Mouse (Mus musculus) megakaryocyte, embryonic 14.5 days (primary cell): ENCODE measurements around the gene Hsd17b1. TPM values are rescaled to one million over a fixed set of nuclear protein-coding genes. Genes with fewer than 3 reads are reported as not detected.

ENCODE experiments used
- H3K27me3 ChIP-seq: replicated peaks from 2 replicates; pipeline ENCODE3; 2012; ENCODE audit warnings: inconsistent platforms
- H3K36me3 ChIP-seq: replicated peaks from 2 replicates; pipeline ENCODE3; 2012; ENCODE audit warnings: low read length, inconsistent platforms, mixed read lengths
- H3K4me1 ChIP-seq: 2 replicates; pipeline ENCODE4 v1.6.1; 2012; ENCODE audit warnings: inconsistent platforms
- H3K4me3 ChIP-seq: replicated peaks from 2 replicates; pipeline ENCODE3; 2012; ENCODE audit warnings: moderate library complexity, mild to moderate bottlenecking, inconsistent platforms
- H3K9me3 ChIP-seq: 2 replicates; pipeline ENCODE4 v1.6.1; 2012; ENCODE audit warnings: inconsistent platforms
- FLI1 ChIP-seq: IDR thresholded peaks from 2 replicates; pipeline ENCODE4 v1.6.1; 2012; ENCODE audit warnings: low read length, inconsistent platforms, mixed read lengths
- GATA1 ChIP-seq: IDR thresholded peaks from 3 replicates; pipeline ENCODE4 v1.6.1; 2012; ENCODE audit warnings: mixed read lengths, low read length, inconsistent platforms, borderline replicate concordance
- polyA plus RNA-seq: library from polyadenylated mRNA; stranded (reverse); fragments of >175 nt; gene quantifications from 2 replicates; pipeline ENCODE4 v1.2.3, GENCODE M21; 2012; ENCODE audit warnings: low replicate concordance; ENCODE audit not compliant: insufficient read depth

Gene Hsd17b1
- polyA plus RNA-seq, 1 experiment = 5.8 TPM

DNA sequence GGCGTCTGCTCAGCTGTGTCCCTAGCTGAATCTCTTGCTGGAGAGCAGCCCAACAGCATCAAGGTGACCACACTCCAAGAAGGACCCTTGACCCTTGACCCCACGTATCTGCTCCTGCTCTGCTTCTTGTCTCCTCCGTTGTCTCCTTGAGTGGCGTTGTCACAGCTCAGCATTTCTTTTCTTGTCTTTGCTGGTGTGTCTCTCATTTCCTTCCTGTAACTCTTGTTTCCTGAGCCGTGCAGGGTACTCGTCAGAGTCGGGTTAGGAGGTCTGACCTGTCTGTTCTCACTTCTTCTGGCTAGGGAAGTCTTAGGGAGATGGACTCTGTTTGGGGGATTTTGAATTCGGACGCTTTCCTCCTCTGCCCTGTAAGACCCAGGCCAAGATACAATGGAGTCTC, 31.8 kb upstream of the Hsd17b1 start:
- Histone ChIP-seq H3K27me3 (no peaks in the 10 kb centered on the region), H3K4me1 (peaks cover 76% of the 10 kb centered on the region), H3K36me3 (peaks cover 100% of the 10 kb centered on the region), H3K9me3 (no peaks in the 10 kb centered on the region), H3K4me3 (peak overlapping the region; percentile 76)
- TF ChIP-seq FLI1 (no peak), GATA1 (no peak)

DNA sequence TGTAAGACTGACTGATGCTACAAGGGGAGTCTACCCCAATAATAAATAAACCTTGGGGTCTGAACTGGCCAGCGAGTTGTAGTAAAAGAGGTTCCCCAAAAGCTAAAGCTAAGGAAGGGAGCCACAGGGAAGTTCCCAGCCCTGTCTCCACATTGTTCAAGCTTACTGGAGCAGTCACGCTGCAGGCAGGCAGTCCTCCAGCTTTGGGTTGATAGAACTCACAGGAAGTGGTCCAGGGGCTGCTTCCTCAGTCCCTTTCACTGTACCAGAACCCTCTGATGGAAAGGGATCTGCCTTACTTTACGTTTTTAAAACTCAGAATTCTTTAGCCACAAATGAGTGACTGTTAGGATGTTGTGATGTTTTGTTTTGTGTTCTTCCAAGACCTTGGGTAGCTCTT, 30.7 kb upstream of the Hsd17b1 start:
- Histone ChIP-seq H3K9me3 (peaks cover 2% of the 10 kb centered on the region; the same call in 1 of the 2 replicates), H3K4me1 (peaks cover 83% of the 10 kb centered on the region), H3K27me3 (no peaks in the 10 kb centered on the region), H3K4me3 (peak overlapping the region; percentile 12), H3K36me3 (peaks cover 100% of the 10 kb centered on the region)
- TF ChIP-seq FLI1 (no peak), GATA1 (no peak)

DNA sequence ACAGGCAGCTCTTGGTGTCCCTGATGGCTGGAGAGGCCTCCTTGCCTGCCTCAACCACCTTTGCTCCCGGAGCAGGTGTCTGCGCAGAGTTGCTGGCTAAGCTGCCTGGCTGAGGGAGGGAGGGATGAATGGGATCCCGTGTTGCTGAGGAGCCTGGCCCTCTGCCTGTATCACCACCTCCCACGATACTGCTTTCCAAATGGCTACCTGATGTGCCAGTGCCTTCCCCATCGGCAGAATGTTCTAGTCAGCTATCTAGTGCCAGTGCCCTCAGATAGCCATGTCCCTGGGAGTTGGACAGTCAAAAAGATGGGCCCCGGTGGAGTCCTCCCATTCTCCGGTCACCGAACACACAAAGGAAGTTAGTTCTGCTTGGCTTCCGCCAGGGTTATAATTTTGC, 27.9 kb upstream of the Hsd17b1 start:
- H3K27me3 ChIP-seq = no peaks in the 10 kb centered on the region
- no peak for TF ChIP-seq FLI1
- no peak for TF ChIP-seq GATA1
- peaks cover 84% of the 10 kb centered on the region for H3K4me1 ChIP-seq
- H3K9me3 ChIP-seq = peaks cover 13% of the 10 kb centered on the region
- H3K36me3 ChIP-seq = peaks cover 100% of the 10 kb centered on the region
- no peak overlapping the region for H3K4me3 ChIP-seq

DNA sequence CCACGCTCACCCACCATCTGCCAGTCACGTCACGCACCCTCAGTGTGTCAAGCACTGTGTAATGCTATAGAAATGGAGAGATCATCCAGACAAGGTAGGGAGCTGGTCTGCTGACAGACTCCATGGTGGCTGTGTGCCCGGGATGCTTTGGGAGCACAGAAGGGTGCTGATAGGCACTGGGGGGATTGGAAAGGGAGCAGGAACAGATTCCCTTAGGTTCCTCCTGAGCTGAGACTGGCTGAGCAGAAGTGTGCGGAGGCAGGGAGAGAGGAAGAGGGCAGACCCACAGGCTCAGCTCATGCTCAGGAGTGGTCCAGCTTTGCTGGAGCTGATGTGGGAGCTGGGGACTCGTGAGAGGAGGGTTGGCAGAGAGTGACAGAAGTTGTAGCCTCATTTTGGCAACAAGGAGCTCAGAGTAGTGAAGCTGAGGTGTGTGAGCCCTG, 27.1 kb upstream of the Hsd17b1 start:
- Histone ChIP-seq H3K36me3 (peaks cover 100% of the 10 kb centered on the region), H3K27me3 (no peaks in the 10 kb centered on the region), H3K4me3 (peak overlapping the region; percentile 2), H3K9me3 (peaks cover 13% of the 10 kb centered on the region), H3K4me1 (peaks cover 84% of the 10 kb centered on the region)
- no peak for TF ChIP-seq FLI1
- no peak for TF ChIP-seq GATA1

GRCm38 (mm10) chr11:101051617-101052016, 26.6 kb upstream of the Hsd17b1 start:
- no peaks in the 10 kb centered on the region for H3K27me3 ChIP-seq
- H3K4me3 ChIP-seq = no peak overlapping the region
- H3K36me3 ChIP-seq = peaks cover 100% of the 10 kb centered on the region
- TF ChIP-seq GATA1 = no peak
- TF ChIP-seq FLI1 = no peak
- H3K4me1 ChIP-seq = peaks cover 84% of the 10 kb centered on the region
- H3K9me3 ChIP-seq = peaks cover 13% of the 10 kb centered on the region

GRCm38 (mm10) chr11:101052751-101053473, 25.3 kb upstream of the Hsd17b1 start:
- Histone ChIP-seq H3K36me3 (peaks cover 100% of the 10 kb centered on the region), H3K9me3 (peaks cover 13% of the 10 kb centered on the region), H3K4me3 (no peak overlapping the region), H3K27me3 (no peaks in the 10 kb centered on the region), H3K4me1 (peaks cover 84% of the 10 kb centered on the region)
- TF ChIP-seq GATA1 (no peak), FLI1 (no peak)

GRCm38 (mm10) chr11:101053974-101054373, 24.2 kb upstream of the Hsd17b1 start:
- Histone ChIP-seq H3K27me3 (no peaks in the 10 kb centered on the region), H3K9me3 (peaks cover 13% of the 10 kb centered on the region), H3K36me3 (peaks cover 100% of the 10 kb centered on the region)

DNA sequence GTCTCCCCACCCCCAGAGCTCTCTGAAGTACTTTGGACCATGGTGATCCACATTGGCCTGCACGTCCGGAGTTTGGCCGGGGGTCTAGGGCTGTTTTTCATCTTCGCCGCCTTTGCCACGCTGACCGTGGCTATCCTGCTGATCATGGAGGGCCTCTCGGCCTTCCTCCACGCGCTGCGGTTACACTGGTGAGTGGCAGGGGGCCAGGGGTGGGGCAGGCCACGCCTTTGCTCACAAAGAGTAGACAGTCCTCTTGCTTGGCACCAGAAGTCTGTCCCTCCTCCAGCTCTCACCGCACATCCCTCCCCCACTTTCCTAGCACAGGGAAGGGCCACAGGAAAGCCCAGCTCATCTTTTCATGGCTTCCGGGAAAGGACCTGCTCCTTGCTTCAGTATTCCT, 22.8 kb upstream of the Hsd17b1 start:
- no peak overlapping the region for H3K4me3 ChIP-seq
- no peaks in the 10 kb centered on the region for H3K27me3 ChIP-seq
- H3K9me3 ChIP-seq = peaks cover 13% of the 10 kb centered on the region
- no peak for TF ChIP-seq GATA1
- no peak for TF ChIP-seq FLI1
- H3K4me1 ChIP-seq = peaks cover 88% of the 10 kb centered on the region
- H3K36me3 ChIP-seq = peaks cover 100% of the 10 kb centered on the region

More at GRCm38 (mm10) chr11:101053974-101054373, 24.2 kb upstream of the Hsd17b1 start:
- Histone ChIP-seq H3K4me1 (peaks cover 86% of the 10 kb centered on the region), H3K4me3 (no peak overlapping the region)
- no peak for TF ChIP-seq GATA1
- no peak for TF ChIP-seq FLI1

DNA sequence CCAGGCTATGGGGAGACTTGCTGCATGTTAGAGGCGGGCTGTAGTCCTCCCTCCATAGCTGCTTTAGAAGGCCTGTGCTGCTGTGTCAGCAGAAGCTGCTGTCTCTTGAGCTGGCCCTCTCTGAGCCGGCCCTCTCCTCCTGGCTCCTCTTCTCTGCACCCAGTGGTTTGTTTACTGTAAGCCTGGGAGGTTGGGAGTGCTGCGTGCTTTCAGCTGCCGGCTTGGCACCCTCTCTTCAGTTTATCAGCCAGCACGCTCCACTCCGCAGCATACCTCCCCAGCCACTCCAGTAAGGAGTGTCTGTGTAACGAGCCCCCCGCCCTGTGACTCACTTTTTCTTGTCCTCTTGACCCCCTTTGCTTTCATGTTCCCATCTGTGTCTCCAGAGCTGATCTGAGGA, 21.3 kb upstream of the Hsd17b1 start:
- H3K27me3 ChIP-seq = no peaks in the 10 kb centered on the region
- peaks cover 13% of the 10 kb centered on the region for H3K9me3 ChIP-seq
- peaks cover 99% of the 10 kb centered on the region for H3K36me3 ChIP-seq
- no peak for TF ChIP-seq GATA1
- no peak for TF ChIP-seq FLI1
- H3K4me1 ChIP-seq = peaks cover 91% of the 10 kb centered on the region
- no peak overlapping the region for H3K4me3 ChIP-seq

DNA sequence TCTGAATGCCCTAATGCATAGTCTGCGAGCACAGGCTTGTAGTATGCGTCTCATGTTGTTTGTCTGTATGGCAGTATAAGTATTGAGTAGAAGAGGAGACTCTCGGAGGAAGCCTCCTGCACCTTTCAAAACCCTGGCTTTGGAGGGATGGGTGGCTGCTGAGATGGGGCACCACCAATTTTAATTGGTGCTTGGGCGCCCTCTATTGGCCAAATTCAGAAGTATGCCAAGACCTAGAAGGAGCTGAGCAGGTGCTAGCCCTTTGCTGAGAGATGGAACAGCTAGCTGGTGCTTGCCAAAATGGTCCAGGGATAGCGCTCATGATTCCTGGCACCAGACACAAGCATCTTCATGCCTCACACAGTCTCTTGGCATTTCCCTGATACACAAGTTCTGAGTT, 20.4 kb upstream of the Hsd17b1 start:
- Histone ChIP-seq H3K4me1 (peaks cover 94% of the 10 kb centered on the region), H3K36me3 (peaks cover 99% of the 10 kb centered on the region), H3K27me3 (no peaks in the 10 kb centered on the region), H3K9me3 (peaks cover 8% of the 10 kb centered on the region), H3K4me3 (no peak overlapping the region)
- TF ChIP-seq FLI1 = no peak
- TF ChIP-seq GATA1 = no peak

DNA sequence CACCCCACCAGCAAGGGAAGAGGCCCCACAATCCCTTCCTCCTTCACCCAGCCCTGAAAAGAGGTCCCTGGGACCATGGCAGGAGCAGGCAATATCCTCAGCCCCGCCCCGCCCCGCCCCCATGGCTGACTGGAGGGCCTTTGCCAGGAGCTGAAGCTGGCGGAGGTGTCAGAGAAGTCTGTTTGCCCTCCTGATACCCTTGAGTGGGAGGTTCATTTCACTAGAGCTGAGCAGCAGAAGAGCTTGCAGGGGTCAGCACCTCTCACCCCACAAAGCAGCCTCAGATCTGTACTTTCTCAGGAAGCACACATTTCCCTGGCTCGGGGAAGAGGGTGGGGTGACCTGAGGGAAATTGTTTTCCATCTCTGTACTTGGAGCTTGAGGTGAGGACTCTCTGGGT, 19.5 kb upstream of the Hsd17b1 start:
- H3K36me3 ChIP-seq = peaks cover 97% of the 10 kb centered on the region
- no peaks in the 10 kb centered on the region for H3K9me3 ChIP-seq
- H3K27me3 ChIP-seq = no peaks in the 10 kb centered on the region
- H3K4me1 ChIP-seq = peaks cover 98% of the 10 kb centered on the region
- H3K4me3 ChIP-seq = no peak overlapping the region
- TF ChIP-seq FLI1 (no peak), GATA1 (no peak)
